Mouse (Mus musculus): Measurements from ENCODE around the gene Cdc42bpb. TPM values are rescaled to one million over a fixed set of nuclear protein-coding genes. Genes with fewer than 3 reads are reported as not detected.

Cdc42bpb gene
- total and polyA plus RNA-seq, 3 experiments: 55.3 to 105 (median 58.5) TPM

DNA sequence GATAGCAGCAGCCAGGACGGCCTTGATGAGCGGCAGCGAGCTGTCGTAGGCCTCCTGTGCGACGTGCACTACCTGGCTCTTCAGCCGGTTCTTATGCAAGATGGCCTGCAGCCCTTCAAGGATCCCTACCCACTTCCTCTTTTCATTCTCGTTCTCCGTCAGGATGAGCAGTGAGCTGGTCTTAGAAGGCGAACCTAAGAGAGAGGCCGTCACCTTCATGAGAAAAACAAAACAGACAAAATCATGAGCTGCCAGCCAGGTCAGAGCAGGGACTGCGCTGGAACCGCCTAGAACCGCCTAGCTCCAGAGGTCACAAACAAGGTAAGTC lies 75.5 kb downstream of the Cdc42bpb start:
- Histone ChIP-seq H3K9ac (ENCODE audit: low read depth, low read length) (no peak overlapping the region), H3K27me3 (ENCODE audit: control insufficient read depth, insufficient read depth, low read length) (no peaks in the 10 kb centered on the region), H3K27ac (no peak overlapping the region), H3K79me2 (replicated peaks; ENCODE audit: control insufficient read depth, insufficient read depth, low read length) (no peaks in the 10 kb centered on the region), H3K4me3 (no peak overlapping the region), H3K4me1 (ENCODE audit: control insufficient read depth, insufficient read depth, low read length) (no peaks in the 10 kb centered on the region), H3K36me3 (ENCODE audit: control insufficient read depth, insufficient read depth, low read length) (no peaks in the 10 kb centered on the region)
- 91% methylated on average over 14 of the region's 14 CpGs for WGBS
- intact Hi-C loops (cut with DNase I): no loop called here
- TF ChIP-seq EP300 (IDR thresholded peaks at IDR 0.05; ENCODE audit: insufficient read depth, low read depth, low read length): no peak
- TF ChIP-seq POLR2A (IDR thresholded peaks at IDR 0.05; ENCODE audit: insufficient read depth, low read depth, low read length): no peak
- TF ChIP-seq CTCF (IDR thresholded peaks at IDR 0.05): no peak
- DNase-seq: no peak

DNA sequence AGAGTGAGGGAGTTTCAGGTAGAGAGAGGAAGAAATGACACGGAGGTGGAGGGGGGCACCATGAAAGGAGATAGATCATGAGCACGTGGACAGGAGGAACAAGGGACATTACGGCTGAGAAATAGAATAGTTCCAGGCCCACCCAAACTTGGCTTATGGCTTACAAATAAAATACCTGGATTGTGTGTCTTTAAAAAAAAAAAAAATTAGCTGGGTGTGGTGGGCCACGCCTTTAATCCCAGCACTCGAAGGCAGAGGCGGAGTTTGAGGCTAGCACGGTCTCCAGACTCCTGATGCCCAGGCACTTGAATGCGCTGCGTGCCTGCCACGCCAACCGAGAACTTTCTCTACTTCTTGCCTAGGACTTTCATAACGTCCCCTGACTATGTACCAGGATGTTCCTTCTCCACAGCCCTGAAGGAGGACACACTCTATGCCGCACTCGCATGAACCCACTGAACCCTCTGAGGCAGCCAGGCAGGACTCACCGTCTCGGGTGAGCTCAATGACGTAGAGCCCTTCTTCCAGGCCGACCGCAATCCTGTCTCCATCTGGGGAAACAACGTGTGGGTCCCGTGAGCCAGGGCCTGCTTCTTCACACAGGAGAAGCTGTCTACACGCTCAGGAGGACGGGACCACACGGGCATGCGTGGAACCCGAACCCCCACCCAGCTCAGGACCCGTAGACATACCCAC lies 76.0 kb downstream of the Cdc42bpb start:
- TF ChIP-seq POLR2A (IDR thresholded peaks at IDR 0.05; ENCODE audit: insufficient read depth, low read depth, low read length) (no peak), CTCF (IDR thresholded peaks at IDR 0.05) (no peak), EP300 (IDR thresholded peaks at IDR 0.05; ENCODE audit: insufficient read depth, low read depth, low read length) (no peak)
- intact Hi-C loops (cut with DNase I): no loop called here
- WGBS: 93% methylated on average over 27 of the region's 27 CpGs

DNA sequence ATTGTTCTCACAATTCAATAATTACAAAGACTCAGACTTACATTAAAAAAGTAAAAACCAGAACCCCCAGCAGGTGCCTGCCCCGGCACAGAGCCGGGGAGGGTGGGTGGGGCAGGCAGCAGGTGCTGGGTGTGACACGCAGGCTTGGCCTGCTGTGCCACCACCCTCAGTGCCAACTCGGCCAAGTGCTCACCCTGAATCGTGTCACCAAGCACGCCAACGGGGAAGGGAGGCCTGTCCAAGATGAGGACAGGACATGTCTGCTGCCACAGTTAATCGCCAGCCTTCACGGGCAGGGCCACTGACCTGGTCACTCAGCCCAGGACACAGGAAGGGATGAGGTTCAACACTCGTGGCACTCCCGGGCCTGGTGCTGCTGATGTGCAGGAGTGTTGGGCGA lies 84.5 kb downstream of the Cdc42bpb start:
- H3K4me3 ChIP-seq: no peak overlapping the region
- no peaks in the 10 kb centered on the region for H3K4me1 ChIP-seq (ENCODE audit: control insufficient read depth, insufficient read depth, low read length)
- no peaks in the 10 kb centered on the region for H3K79me2 ChIP-seq (replicated peaks; ENCODE audit: control insufficient read depth, insufficient read depth, low read length)
- no peaks in the 10 kb centered on the region for H3K36me3 ChIP-seq (ENCODE audit: control insufficient read depth, insufficient read depth, low read length)
- intact Hi-C loops (cut with DNase I): no loop called here
- H3K9ac ChIP-seq (ENCODE audit: low read depth, low read length): no peak overlapping the region
- H3K27me3 ChIP-seq (ENCODE audit: control insufficient read depth, insufficient read depth, low read length): no peaks in the 10 kb centered on the region
- DNase-seq: no peak
- no peak overlapping the region for H3K27ac ChIP-seq
- 88% methylated on average over 12 of the region's 12 CpGs for WGBS
- no peak for TF ChIP-seq CTCF (IDR thresholded peaks at IDR 0.05)
- no peak for TF ChIP-seq EP300 (IDR thresholded peaks at IDR 0.05; ENCODE audit: insufficient read depth, low read depth, low read length)
- TF ChIP-seq POLR2A (IDR thresholded peaks at IDR 0.05; ENCODE audit: insufficient read depth, low read depth, low read length): no peak

More for the DNA sequence above, 76.0 kb downstream of the Cdc42bpb start:
- Histone ChIP-seq H3K9ac (ENCODE audit: low read depth, low read length) (no peak overlapping the region), H3K27me3 (ENCODE audit: control insufficient read depth, insufficient read depth, low read length) (no peaks in the 10 kb centered on the region), H3K4me3 (no peak overlapping the region), H3K36me3 (ENCODE audit: control insufficient read depth, insufficient read depth, low read length) (no peaks in the 10 kb centered on the region), H3K4me1 (ENCODE audit: control insufficient read depth, insufficient read depth, low read length) (no peaks in the 10 kb centered on the region), H3K27ac (no peak overlapping the region), H3K79me2 (replicated peaks; ENCODE audit: control insufficient read depth, insufficient read depth, low read length) (no peaks in the 10 kb centered on the region)
- DNase-seq: no peak

DNA sequence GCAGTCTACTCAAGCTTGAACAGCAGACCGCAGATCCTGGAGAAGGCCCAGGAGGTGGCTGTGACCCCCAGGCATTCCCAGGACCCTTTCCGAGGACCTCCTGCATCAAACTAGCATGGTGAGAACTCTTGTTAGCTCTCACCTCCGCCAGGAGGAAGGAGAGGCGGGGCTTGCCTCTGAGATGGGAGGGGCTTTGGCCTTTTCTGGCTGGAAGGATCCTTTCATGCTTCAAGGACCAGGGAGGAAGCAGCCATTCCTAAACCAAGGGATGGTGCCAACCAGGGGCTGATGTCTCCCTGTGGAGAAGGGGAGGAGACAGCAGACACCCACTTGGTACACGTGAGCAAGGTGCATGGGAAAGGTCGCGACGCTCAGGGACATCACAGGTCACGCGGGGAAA lies 93.0 kb downstream of the Cdc42bpb start:
- Histone ChIP-seq H3K27ac (no peak overlapping the region), H3K27me3 (ENCODE audit: control insufficient read depth, insufficient read depth, low read length) (no peaks in the 10 kb centered on the region), H3K9ac (ENCODE audit: low read depth, low read length) (no peak overlapping the region), H3K4me1 (ENCODE audit: control insufficient read depth, insufficient read depth, low read length) (no peaks in the 10 kb centered on the region), H3K79me2 (replicated peaks; ENCODE audit: control insufficient read depth, insufficient read depth, low read length) (no peaks in the 10 kb centered on the region), H3K4me3 (no peak overlapping the region), H3K36me3 (ENCODE audit: control insufficient read depth, insufficient read depth, low read length) (no peaks in the 10 kb centered on the region)
- TF ChIP-seq CTCF (IDR thresholded peaks at IDR 0.05) (no peak), EP300 (IDR thresholded peaks at IDR 0.05; ENCODE audit: insufficient read depth, low read depth, low read length) (no peak), POLR2A (IDR thresholded peaks at IDR 0.05; ENCODE audit: insufficient read depth, low read depth, low read length) (no peak)
- WGBS: 43% methylated on average over 10 of the region's 10 CpGs
- intact Hi-C loops (cut with DNase I): no loop called here
- no peak for DNase-seq

DNA sequence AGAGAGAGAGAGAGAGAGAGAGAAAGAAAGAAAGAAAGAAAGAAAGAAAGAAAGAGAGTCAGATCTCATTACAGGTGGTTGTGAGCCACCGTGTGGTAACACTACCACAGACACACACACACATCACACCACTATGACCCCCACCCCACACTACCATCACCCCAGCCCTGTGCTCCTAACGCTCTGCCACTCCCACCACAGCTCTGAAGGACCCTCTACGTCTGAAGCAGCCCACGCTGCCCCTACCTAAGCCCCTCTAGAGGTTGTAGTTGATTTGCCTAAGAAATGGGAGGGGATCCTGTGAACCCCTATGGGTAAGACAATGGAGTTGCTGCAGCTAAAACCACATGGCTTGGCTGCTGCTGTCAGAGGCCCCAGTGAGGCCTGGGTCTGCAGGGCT lies 93.9 kb downstream of the Cdc42bpb start:
- no peak for TF ChIP-seq CTCF (IDR thresholded peaks at IDR 0.05)
- no peak for TF ChIP-seq EP300 (IDR thresholded peaks at IDR 0.05; ENCODE audit: insufficient read depth, low read depth, low read length)
- no peak for TF ChIP-seq POLR2A (IDR thresholded peaks at IDR 0.05; ENCODE audit: insufficient read depth, low read depth, low read length)
- no peak overlapping the region for H3K27ac ChIP-seq
- H3K4me1 ChIP-seq (ENCODE audit: control insufficient read depth, insufficient read depth, low read length): no peaks in the 10 kb centered on the region
- H3K36me3 ChIP-seq (ENCODE audit: control insufficient read depth, insufficient read depth, low read length): no peaks in the 10 kb centered on the region
- intact Hi-C loops (cut with DNase I): no loop called here
- WGBS: 93% methylated on average over 4 of the region's 4 CpGs
- no peak for DNase-seq
- no peaks in the 10 kb centered on the region for H3K79me2 ChIP-seq (replicated peaks; ENCODE audit: control insufficient read depth, insufficient read depth, low read length)
- no peak overlapping the region for H3K9ac ChIP-seq (ENCODE audit: low read depth, low read length)
- no peak overlapping the region for H3K4me3 ChIP-seq
- H3K27me3 ChIP-seq (ENCODE audit: control insufficient read depth, insufficient read depth, low read length): no peaks in the 10 kb centered on the region

DNA sequence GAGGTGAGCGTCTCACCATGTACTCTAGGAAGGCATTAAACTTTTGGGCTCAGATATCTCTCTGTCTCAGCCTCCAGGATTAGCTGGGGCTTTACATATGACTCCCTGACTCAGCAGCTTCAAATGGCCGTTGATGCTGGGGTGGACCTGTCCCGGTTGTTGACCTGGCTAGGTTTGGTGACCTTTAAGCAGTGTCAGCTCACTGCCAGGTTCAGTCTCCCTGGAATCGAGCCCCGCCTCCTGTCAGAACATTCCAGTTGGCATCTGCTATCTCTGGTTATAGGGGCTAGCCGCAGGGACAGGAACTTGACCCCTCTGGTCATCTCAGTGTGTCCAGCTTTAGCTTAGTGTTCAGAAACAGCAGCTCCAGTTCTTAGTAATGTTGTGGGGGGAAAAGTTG lies 101.1 kb downstream of the Cdc42bpb start:
- H3K79me2 ChIP-seq (replicated peaks; ENCODE audit: control insufficient read depth, insufficient read depth, low read length): no peaks in the 10 kb centered on the region
- H3K36me3 ChIP-seq (ENCODE audit: control insufficient read depth, insufficient read depth, low read length): no peaks in the 10 kb centered on the region
- no peak overlapping the region for H3K9ac ChIP-seq (ENCODE audit: low read depth, low read length)
- intact Hi-C loops (cut with DNase I): loop anchor here (10.0 kb wide), 1 partner anchor 188 kb away; no protein-coding TSS in a partner anchor
- no peak for DNase-seq
- 58% methylated on average over 6 of the region's 6 CpGs for WGBS
- H3K27me3 ChIP-seq (ENCODE audit: control insufficient read depth, insufficient read depth, low read length): peaks cover 33% of the 10 kb centered on the region
- H3K4me3 ChIP-seq: no peak overlapping the region
- no peak overlapping the region for H3K27ac ChIP-seq
- H3K4me1 ChIP-seq (ENCODE audit: control insufficient read depth, insufficient read depth, low read length): no peaks in the 10 kb centered on the region
- no peak for TF ChIP-seq CTCF (IDR thresholded peaks at IDR 0.05)
- no peak for TF ChIP-seq EP300 (IDR thresholded peaks at IDR 0.05; ENCODE audit: insufficient read depth, low read depth, low read length)
- no peak for TF ChIP-seq POLR2A (IDR thresholded peaks at IDR 0.05; ENCODE audit: insufficient read depth, low read depth, low read length)

All from heart, adult 2 months (tissue).